Mouse (Mus musculus) thymus, adult 18-20 months (tissue): ENCODE measurements around the gene Gm13278.
"Not testable (repeated sequence)": the region's sequence is repeated elsewhere in the genome, so short reads cannot be mapped to it uniquely, and the experiment has no call there.

Experiments used
- DNase-seq, 2 experiments: peaks; one replicate each; pipeline ENCODE4 v3.0.0; 2022; ENCODE audit warnings: mixed read lengths in 2 of 2

The Gm13278 gene

GRCm38 (mm10) chr4:88791250-88791649 lies at the start of gene Gm13278:
Gm13278 (plus strand) TSS chr4:88791550.
- not testable (repeated sequence) for DNase-seq

GRCm38 (mm10) chr4:88742771-88743371 lies 48.5 kb upstream of the Gm13278 start:
- no peak for DNase-seq

- DNase-seq: no peak
These were observed 47.1 kb upstream of the Gm13278 start for GRCm38 (mm10) chr4:88744207-88744606.

- no peak for DNase-seq
These were observed 41.4 kb upstream of the Gm13278 start for GRCm38 (mm10) chr4:88749926-88750325.

GRCm38 (mm10) chr4:88754818-88755340 lies 36.5 kb upstream of the Gm13278 start, which contains the start of gene Gm13271:
Gm13271 (plus strand) TSS chr4:88754868.
- DNase-seq: peak; percentile 83 to 90

GRCm38 (mm10) chr4:88756581-88757513 lies 34.5 kb upstream of the Gm13278 start:
- DNase-seq: peak in 1 of 2 experiments; percentile 28

GRCm38 (mm10) chr4:88757628-88758031 lies 33.7 kb upstream of the Gm13278 start:
- peak; percentile 94 to 95 for DNase-seq

GRCm38 (mm10) chr4:88758751-88759150 lies 32.6 kb upstream of the Gm13278 start:
- DNase-seq: peak in 1 of 2 experiments; percentile 11

- peak; percentile 31 to 59 for DNase-seq
These were observed 31.6 kb upstream of the Gm13278 start, which contains the start of gene Gm13283 for GRCm38 (mm10) chr4:88759610-88760268. Gm13283 (plus strand) TSS chr4:88760119.

GRCm38 (mm10) chr4:88760431-88760830 lies 30.9 kb upstream of the Gm13278 start:
- peak; percentile 20 to 28 for DNase-seq

GRCm38 (mm10) chr4:88761776-88762175 lies 29.6 kb upstream of the Gm13278 start:
- DNase-seq: peak; percentile 85 to 93

- DNase-seq: peak in 1 of 2 experiments; percentile 40
These were observed 29.0 kb upstream of the Gm13278 start for GRCm38 (mm10) chr4:88762341-88762740.

GRCm38 (mm10) chr4:88763384-88764018 lies 27.8 kb upstream of the Gm13278 start:
- peak in 1 of 2 experiments; percentile 6 for DNase-seq

- DNase-seq: not testable (repeated sequence)
These were observed 17.8 kb upstream of the Gm13278 start, which contains the start of gene Gm13290 for GRCm38 (mm10) chr4:88773534-88773933. Gm13290 (plus strand) TSS chr4:88773834.

- not testable (repeated sequence) for DNase-seq
These were observed 14.7 kb upstream of the Gm13278 start, which contains the start of gene Gm13289 for GRCm38 (mm10) chr4:88776622-88777021. Gm13289 (plus strand) TSS chr4:88776922.

GRCm38 (mm10) chr4:88779550-88779949 lies 11.8 kb upstream of the Gm13278 start, which contains the start of gene Gm13272:
Gm13272 (plus strand) TSS chr4:88779850.
- DNase-seq: not testable (repeated sequence)

- peak in 1 of 2 experiments; percentile 15 for DNase-seq
These were observed 11.0 kb upstream of the Gm13278 start for GRCm38 (mm10) chr4:88780320-88780719.

GRCm38 (mm10) chr4:88781831-88782230 lies 9.5 kb upstream of the Gm13278 start, which contains the start of gene Ifnz:
Ifnz (plus strand) TSS chr4:88782131.
- DNase-seq: not testable (repeated sequence)

- DNase-seq: not testable (repeated sequence)
These were observed 9.0 kb upstream of the Gm13278 start for GRCm38 (mm10) chr4:88782335-88782734.

- DNase-seq: not testable (repeated sequence)
These were observed 5.9 kb upstream of the Gm13278 start, which contains the start of gene Gm13276 for GRCm38 (mm10) chr4:88785409-88785808. Gm13276 (plus strand) TSS chr4:88785709.

- peak; percentile 44 to 53 for DNase-seq
These were observed 2.9 kb upstream of the Gm13278 start, which contains the start of gene Gm13277 for GRCm38 (mm10) chr4:88788402-88788801. Gm13277 (plus strand) TSS chr4:88788632.
